41 mouse cellular contexts compared by ENCODE assay signal in genomic region chr17:31002613-31003012, GRCm38 (mm10). TPM values are rescaled to one million over a fixed set of nuclear protein-coding genes. Genes with fewer than 3 reads are reported as not detected.
"Had no signal": no experiment of that assay in that cellular context is flagged by ENCODE, and none has a peak within 500 bp of the region (broad histone marks: within the 10 kb centered on the region; RNA-seq: fewer than 3 reads in every experiment).

No protein-coding gene starts in this region.

- H3K9ac ChIP-seq: heart, embryonic 12.5 days; heart, embryonic 13.5 days; heart, embryonic 15.5 days; hindbrain, embryonic 12.5 days; hindbrain, embryonic 14.5 days; hindbrain, embryonic 15.5 days; intestine, embryonic 15.5 days; kidney, embryonic 15.5 days had no signal

- H3K4me2 ChIP-seq: heart, embryonic 11.5 days; heart, embryonic 12.5 days; heart, embryonic 13.5 days; heart, embryonic 15.5 days; hindbrain, embryonic 12.5 days; hindbrain, embryonic 14.5 days; hindbrain, embryonic 15.5 days; intestine, embryonic 15.5 days; kidney, embryonic 15.5 days had no signal

- H3K4me1 ChIP-seq: heart, embryonic 12.5 days; heart, embryonic 13.5 days; heart, embryonic 15.5 days; hindbrain, embryonic 15.5 days; intestine, embryonic 15.5 days had no signal

- ATAC-seq: hindbrain, embryonic 16.5 days; hindbrain, postnatal 0 days; inflammation-experienced regulatory T-cells, adult 6 months; intestine, embryonic 15.5 days; intestine, embryonic 16.5 days; intestine, postnatal 0 days had no signal

- DNase-seq: heart, postnatal 10 days; heart, postnatal 14 days; heart, postnatal 36 days; heart, postnatal 4 days; kidney, adult 11 months; kidney, adult 18-20 months; kidney, adult 2 months; kidney, adult 8-10 months; kidney, adult 9 months; kidney, postnatal 14 days; kidney, postnatal 25 days; kidney, postnatal 36 days; kidney, postnatal 4 days; layer of hippocampus, adult 9-11 months; layer of hippocampus, postnatal 36 days had no signal

- H3K27ac ChIP-seq: heart, embryonic 10.5 days; heart, embryonic 13.5 days; heart, embryonic 15.5 days; hindbrain, embryonic 10.5 days; hindbrain, embryonic 12.5 days; hindbrain, embryonic 14.5 days; hindbrain, embryonic 15.5 days; hindbrain, postnatal 0 days; intestine, embryonic 15.5 days; kidney, embryonic 15.5 days; kidney, postnatal 0 days; layer of hippocampus, adult 2 months; left cerebral cortex, adult 2 months had no signal

- H3K36me3 ChIP-seq: heart, embryonic 10.5 days; heart, embryonic 12.5 days; heart, embryonic 13.5 days; heart, embryonic 15.5 days; hindbrain, embryonic 10.5 days; hindbrain, embryonic 12.5 days; hindbrain, embryonic 15.5 days; intestine, embryonic 15.5 days; kidney, embryonic 15.5 days had no signal

- H3K4me3 ChIP-seq: heart, embryonic 10.5 days; heart, embryonic 12.5 days; heart, embryonic 13.5 days; heart, embryonic 15.5 days; hindbrain, embryonic 10.5 days; hindbrain, embryonic 12.5 days; hindbrain, embryonic 15.5 days; intestine, embryonic 15.5 days; kidney, embryonic 15.5 days; layer of hippocampus, adult 2 months; left cerebral cortex, adult 2 months had no signal

- H3K27me3 ChIP-seq: heart, embryonic 12.5 days; heart, embryonic 15.5 days; hindbrain, embryonic 12.5 days; hindbrain, embryonic 15.5 days; intestine, embryonic 15.5 days; kidney, embryonic 15.5 days had no signal

- H3K9me3 ChIP-seq: heart, embryonic 10.5 days; heart, embryonic 12.5 days; heart, embryonic 13.5 days; heart, embryonic 15.5 days; hindbrain, embryonic 10.5 days; hindbrain, embryonic 12.5 days; hindbrain, embryonic 15.5 days; intestine, embryonic 15.5 days; kidney, embryonic 15.5 days had no signal

RNA-seq across cellular contexts. Expression of gene Umodl1, which starts 48.2 kb away (rescaled TPM):
- total RNA-seq: heart, postnatal 10 days; heart, postnatal 14 days; heart, postnatal 25 days; heart, postnatal 36 days; heart, postnatal 4 days; hematopoietic stem cell, adult 5-6 weeks had no signal
- polyA plus RNA-seq: heart, embryonic 11.5 days; heart, embryonic 12.5 days; heart, embryonic 14.5 days; heart, postnatal 0 days; hindbrain, embryonic 11.5 days; hindbrain, embryonic 14.5 days; hindbrain, embryonic 15.5 days; inflammation-experienced regulatory T-cells, adult 6 months; intestine, embryonic 14.5 days; intestine, embryonic 16.5 days; kidney, adult 2 months; large intestine, adult 2 months had no signal
